Mouse (Mus musculus) lung, embryonic 16.5 days (tissue): ENCODE results near the gene Vhl. TPM values are rescaled to one million over a fixed set of nuclear protein-coding genes. Genes with fewer than 3 reads are reported as not detected.

Experiments
- ATAC-seq: fragments of 200-750 bp; cut with Nextera tagmentation; 2 replicates; pipeline ENCODE4 v1.8.0; 2017; ENCODE audit warnings: low read depth, mild to moderate bottlenecking, moderate library complexity
- H3K27ac ChIP-seq: fragments of 300-500 bp; sonication (generic); 2 replicates; pipeline ENCODE4 v1.5.1; 2014; ENCODE audit warnings: mild to moderate bottlenecking, control low read depth, low read length
- H3K27me3 ChIP-seq: fragments of 300-500 bp; sonication (generic); 2 replicates; pipeline ENCODE4 v1.6.1; 2014; ENCODE audit warnings: low read depth, low read length, mixed read lengths; ENCODE audit not compliant: control insufficient read depth, insufficient read depth
- H3K36me3 ChIP-seq: fragments of 300-500 bp; sonication (generic); 2 replicates; pipeline ENCODE4 v1.6.1; 2014; ENCODE audit warnings: low read length; ENCODE audit not compliant: control insufficient read depth, insufficient read depth
- H3K4me1 ChIP-seq: fragments of 300-500 bp; sonication (generic); replicated peaks from 2 replicates; pipeline ENCODE4 v1.6.1; 2014; ENCODE audit warnings: low read length, mixed read lengths; ENCODE audit not compliant: control insufficient read depth, insufficient read depth
- H3K4me2 ChIP-seq: fragments of 300-500 bp; sonication (generic); 2 replicates; pipeline ENCODE4 v1.6.1; 2014; ENCODE audit warnings: low read depth, low read length, control low read depth
- H3K4me3 ChIP-seq: fragments of 300-500 bp; sonication (generic); 2 replicates; pipeline ENCODE4 v1.5.1; 2014; ENCODE audit warnings: mild to moderate bottlenecking, low read length, control low read depth
- H3K9ac ChIP-seq: fragments of 300-500 bp; sonication (generic); 2 replicates; pipeline ENCODE4 v1.6.1; 2014; ENCODE audit warnings: low read length, control low read depth
- H3K9me3 ChIP-seq: fragments of 300-500 bp; sonication (generic); 2 replicates; pipeline ENCODE4 v1.6.1; 2016; ENCODE audit warnings: low read length; ENCODE audit not compliant: control insufficient read depth
- WGBS: fragments of 180-500 bp; shearing (Covaris S2); extraction: QIAGEN DNeasy Blood & Tissue Kit; methylation state at CpG from one replicate; pipeline ENCODE4 v1.1.7; 2014; 5-methylcytosine and 5-hydroxymethylcytosine counted together
- polyA plus RNA-seq: library from polyadenylated mRNA; unstranded; fragments of >200 nt; fragmentation: Nextera tagmentation; extraction: Ambion mirVana; gene quantifications from 2 replicates; pipeline ENCODE4 v1.2.1, GENCODE M21; 2015

The Vhl gene
- polyA plus RNA-seq, 1 experiment from 2014 or later: 36.1 TPM

- H3K4me3 ChIP-seq: no peak overlapping the region
- WGBS: 93% methylated on average over 8 of the region's 8 CpGs
- H3K9me3 ChIP-seq: no peaks in the 10 kb centered on the region
- peaks cover 37% of the 10 kb centered on the region for H3K36me3 ChIP-seq
- H3K4me2 ChIP-seq: no peak overlapping the region
- no peaks in the 10 kb centered on the region for H3K27me3 ChIP-seq
- ATAC-seq: no peak
- no peak overlapping the region for H3K27ac ChIP-seq
- no peaks in the 10 kb centered on the region for H3K4me1 ChIP-seq
- no peak overlapping the region for H3K9ac ChIP-seq
Observed at GRCm38 (mm10) chr6:113614997-113615396, 8.8 kb upstream of the Vhl start.

- Histone ChIP-seq H3K9ac (no peak overlapping the region), H3K4me2 (no peak overlapping the region), H3K4me1 (no peaks in the 10 kb centered on the region), H3K9me3 (no peaks in the 10 kb centered on the region), H3K36me3 (peaks cover 37% of the 10 kb centered on the region), H3K27me3 (no peaks in the 10 kb centered on the region), H3K27ac (no peak overlapping the region), H3K4me3 (no peak overlapping the region)
- ATAC-seq: no peak
- 88% methylated on average over 4 of the region's 4 CpGs for WGBS
Observed at GRCm38 (mm10) chr6:113615489-113615888, 8.3 kb upstream of the Vhl start.

GRCm38 (mm10) chr6:113623386-113623785, 373 bp upstream of the Vhl start:
- Histone ChIP-seq H3K4me1 (peaks cover 13% of the 10 kb centered on the region), H3K36me3 (peaks cover 2% of the 10 kb centered on the region; the same call in 1 of the 2 replicates), H3K4me2 (peak overlapping the region; percentile 94), H3K4me3 (peak overlapping the region; percentile 80), H3K27me3 (no peaks in the 10 kb centered on the region), H3K9me3 (no peaks in the 10 kb centered on the region), H3K9ac (peak overlapping the region; percentile 83), H3K27ac (peak overlapping the region; percentile 32; the same call in 1 of the 2 replicates)
- ATAC-seq: no peak
- 62% methylated on average over 5 of the region's 5 CpGs for WGBS

GRCm38 (mm10) chr6:113624989-113625770, 1.4 kb downstream of the Vhl start:
- WGBS: 32% methylated on average over 5 of the region's 5 CpGs
- Histone ChIP-seq H3K4me3 (peak overlapping the region; percentile 80), H3K36me3 (peaks cover 15% of the 10 kb centered on the region), H3K9me3 (no peaks in the 10 kb centered on the region), H3K27ac (no peak overlapping the region), H3K4me2 (peak overlapping the region; percentile 94), H3K4me1 (peaks cover 13% of the 10 kb centered on the region), H3K27me3 (no peaks in the 10 kb centered on the region), H3K9ac (peak overlapping the region; percentile 83)
- ATAC-seq: no peak

GRCm38 (mm10) chr6:113630322-113630721, 6.6 kb downstream of the Vhl start:
- peaks cover 3% of the 10 kb centered on the region for H3K4me1 ChIP-seq
- no peaks in the 10 kb centered on the region for H3K27me3 ChIP-seq
- H3K4me3 ChIP-seq: no peak overlapping the region
- peaks cover 28% of the 10 kb centered on the region for H3K36me3 ChIP-seq
- H3K9me3 ChIP-seq: no peaks in the 10 kb centered on the region
- H3K9ac ChIP-seq: no peak overlapping the region
- H3K27ac ChIP-seq: no peak overlapping the region
- ATAC-seq: no peak
- no peak overlapping the region for H3K4me2 ChIP-seq
- 71% methylated on average over 5 of the region's 5 CpGs for WGBS

GRCm38 (mm10) chr6:113632863-113633262, 9.1 kb downstream of the Vhl start:
- Histone ChIP-seq H3K27me3 (no peaks in the 10 kb centered on the region), H3K27ac (no peak overlapping the region), H3K36me3 (peaks cover 28% of the 10 kb centered on the region), H3K4me1 (no peaks in the 10 kb centered on the region), H3K9me3 (no peaks in the 10 kb centered on the region), H3K9ac (no peak overlapping the region), H3K4me3 (no peak overlapping the region), H3K4me2 (no peak overlapping the region)
- 82% methylated on average over 4 of the region's 4 CpGs for WGBS
- no peak for ATAC-seq

GRCm38 (mm10) chr6:113638302-113639040, 14.7 kb downstream of the Vhl start, which contains the start of gene Irak2:
Gene Irak2, plus strand, starts transcription at chr6:113638467.
- 8% methylated on average over 37 of the region's 37 CpGs for WGBS
- Histone ChIP-seq H3K9me3 (no peaks in the 10 kb centered on the region), H3K36me3 (no peaks in the 10 kb centered on the region), H3K4me2 (peak within 1 kb of the TSS; percentile 75), H3K4me3 (peak within 1 kb of the TSS; percentile 58), H3K27me3 (no peaks in the 10 kb centered on the region), H3K9ac (peak within 1 kb of the TSS; percentile 76), H3K27ac (no peak within 1 kb of the TSS), H3K4me1 (no peaks in the 10 kb centered on the region)
- ATAC-seq: peak; percentile 98

- H3K4me2 ChIP-seq: no peak overlapping the region
- 76% methylated on average over 4 of the region's 4 CpGs for WGBS
- no peak for ATAC-seq
- H3K9me3 ChIP-seq: no peaks in the 10 kb centered on the region
- no peak overlapping the region for H3K4me3 ChIP-seq
- no peaks in the 10 kb centered on the region for H3K36me3 ChIP-seq
- H3K9ac ChIP-seq: no peak overlapping the region
- H3K4me1 ChIP-seq: no peaks in the 10 kb centered on the region
- no peaks in the 10 kb centered on the region for H3K27me3 ChIP-seq
- H3K27ac ChIP-seq: no peak overlapping the region
Observed at GRCm38 (mm10) chr6:113639201-113639600, 15.4 kb downstream of the Vhl start.

- no peak overlapping the region for H3K4me2 ChIP-seq
- no peaks in the 10 kb centered on the region for H3K4me1 ChIP-seq
- whole genome bisulfite sequencing: 74% methylated on average over 8 of the region's 8 CpGs
- H3K27ac ChIP-seq: no peak overlapping the region
- H3K27me3 ChIP-seq: no peaks in the 10 kb centered on the region
- H3K9ac ChIP-seq: no peak overlapping the region
- H3K4me3 ChIP-seq: no peak overlapping the region
- ATAC-seq: no peak
- H3K36me3 ChIP-seq: no peaks in the 10 kb centered on the region
- H3K9me3 ChIP-seq: no peaks in the 10 kb centered on the region
Observed at GRCm38 (mm10) chr6:113642605-113643004, 18.8 kb downstream of the Vhl start.
